ENCODE assay signal across 11 mouse cellular contexts in the genomic region with DNA sequence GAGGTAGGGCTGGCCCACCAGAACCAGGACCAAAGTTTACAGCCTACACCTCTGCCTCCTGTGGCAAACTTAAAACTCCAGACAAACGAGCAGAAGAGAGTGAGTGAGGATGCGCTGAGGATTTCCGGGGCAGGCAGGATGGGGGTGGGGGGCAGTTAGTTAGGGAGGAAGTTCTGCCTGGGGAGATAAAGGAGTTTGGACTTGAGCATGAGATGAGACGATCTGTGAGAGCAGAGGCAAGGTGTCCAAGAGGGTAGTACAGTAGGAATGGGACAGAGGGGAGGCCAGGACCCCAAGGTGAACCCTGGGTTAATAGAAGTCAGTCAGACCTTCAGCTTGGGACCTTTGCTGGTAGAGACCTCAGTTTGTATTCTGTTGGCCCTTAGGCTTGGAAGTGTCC. TPM values are rescaled to one million over a fixed set of nuclear protein-coding genes. Genes with fewer than 3 reads are reported as not detected.
DNase-seq lines count a peak whose midpoint lies in the region; ATAC-seq and TF ChIP-seq lines count a peak whose summit lies in the region.
"Had no signal": no experiment of that assay in that cellular context is flagged by ENCODE, and none has a peak within 500 bp of the region (broad histone marks: within the 10 kb centered on the region; RNA-seq: fewer than 3 reads in every experiment).

No protein-coding gene starts in this region.

- no peak for DNase-seq in heart, embryonic 10.5 days (ENCODE audit: low spot score)
- DNase-seq in heart, adult 11 months: no peak
- DNase-seq in spleen, postnatal 36 days (ENCODE audit: low spot score in 2 of 2): peak; percentile 27 to 28
- no peak for DNase-seq in spleen, postnatal 14 days (ENCODE audit: low spot score in 2 of 2)
- DNase-seq in liver, embryonic 14.5 days (ENCODE audit: low read depth in 3 of 3, low spot score in 3 of 3): peak in 1 of 3 experiments; percentile 50
- peak; percentile 79 for DNase-seq in thymus, postnatal 4 days
- no peak for DNase-seq in cerebellum, adult 11-12 months
- no peak for DNase-seq in Muller cell, postnatal 12 days (ENCODE audit: inconsistent ontology term)

- no peaks in the 10 kb centered on the region for H3K27me3 ChIP-seq in heart, embryonic 10.5 days (ENCODE audit: insufficient read depth, poor library complexity, severe bottlenecking)
- H3K27me3 ChIP-seq in liver, embryonic 14.5 days (ENCODE audit: control insufficient read depth, insufficient read depth, low read length): no peaks in the 10 kb centered on the region
- H3K27me3 ChIP-seq: limb, embryonic 12.5 days; neural tube, embryonic 13.5 days had no signal

- ATAC-seq in liver, embryonic 14.5 days (ENCODE audit: insufficient read depth): peak; percentile 21; the same call in 1 of the 2 replicates
- ATAC-seq: forebrain, embryonic 14.5 days had no signal

- no peaks in the 10 kb centered on the region for H3K9me3 ChIP-seq in heart, embryonic 10.5 days
- no peaks in the 10 kb centered on the region for H3K9me3 ChIP-seq in liver, embryonic 14.5 days (ENCODE audit: control insufficient read depth, low read length)
- H3K9me3 ChIP-seq: limb, embryonic 12.5 days; neural tube, embryonic 13.5 days had no signal

- H3K9ac ChIP-seq in liver, embryonic 14.5 days (replicated peaks): peak overlapping the region; percentile 65
- H3K9ac ChIP-seq: limb, embryonic 12.5 days; neural tube, embryonic 13.5 days had no signal

- peak; percentile 56 for TF ChIP-seq EP300 in liver, embryonic 14.5 days (IDR thresholded peaks at IDR 0.05; ENCODE audit: low read depth)

- peak overlapping the region; percentile 92 for H3K4me2 ChIP-seq in liver, embryonic 14.5 days (ENCODE audit: low read depth)
- H3K4me2 ChIP-seq: limb, embryonic 12.5 days; neural tube, embryonic 13.5 days had no signal

- 62% methylated on average over 4 of the region's 4 CpGs for WGBS in heart, embryonic 10.5 days
- WGBS in liver, embryonic 14.5 days (ENCODE audit: insufficient replicate concordance): 10% methylated on average over 4 of the region's 4 CpGs

- H3K4me3 ChIP-seq in heart, embryonic 10.5 days: no peak overlapping the region
- peak overlapping the region; percentile 54 to 59 for H3K4me3 ChIP-seq in liver, embryonic 14.5 days (ENCODE audit: insufficient read depth in 1 of 2, low read depth in 2 of 2, low read length in 2 of 2)
- H3K4me3 ChIP-seq: limb, embryonic 12.5 days; neural tube, embryonic 13.5 days had no signal

- H3K27ac ChIP-seq in heart, embryonic 10.5 days: peak overlapping the region; percentile 86
- peak overlapping the region; percentile 97 for H3K27ac ChIP-seq in liver, embryonic 14.5 days
- H3K27ac ChIP-seq: limb, embryonic 12.5 days; neural tube, embryonic 13.5 days had no signal

- no peaks in the 10 kb centered on the region for H3K36me3 ChIP-seq in heart, embryonic 10.5 days
- no peaks in the 10 kb centered on the region for H3K36me3 ChIP-seq in liver, embryonic 14.5 days (replicated peaks; ENCODE audit: control insufficient read depth, insufficient read depth, low read depth)
- H3K36me3 ChIP-seq: limb, embryonic 12.5 days; neural tube, embryonic 13.5 days had no signal

- TF ChIP-seq CTCF in liver, embryonic 14.5 days (IDR thresholded peaks at IDR 0.05; ENCODE audit: low read depth): no peak

- peaks cover 92% of the 10 kb centered on the region for H3K4me1 ChIP-seq in heart, embryonic 10.5 days
- peaks cover 43 to 66% of the 10 kb centered on the region in 2 experiments for H3K4me1 ChIP-seq in liver, embryonic 14.5 days (replicated peaks; ENCODE audit: control insufficient read depth in 2 of 2, insufficient read depth in 2 of 2, low read length in 1 of 2)

RNA-seq across cellular contexts. Expression of a gene that starts 13.7 kb away (rescaled TPM):
- 8.2 and 9.4 TPM in 2 replicates for polyA plus RNA-seq in heart, embryonic 10.5 days (2016; fragmentation: Nextera tagmentation; extraction: Ambion mirVana)
- polyA plus RNA-seq in liver, embryonic 14.5 days (2012; rRNA removed): 23.5 and 25.3 TPM in 2 replicates
- 27.6 and 30.6 TPM in 2 replicates for polyA plus RNA-seq in liver, embryonic 14.5 days (2014; fragmentation: Nextera tagmentation; extraction: Ambion mirVana)

Comparison
In these comparisons a context has a peak if more than half of its experiments do, and no peak if none do; other contexts are left out.
1. DNase-seq: peak in spleen, postnatal 36 days (2 of 2) and thymus, postnatal 4 days (single experiment); none in heart, embryonic 10.5 days (single experiment), heart, adult 11 months (single experiment), spleen, postnatal 14 days (0 of 2), cerebellum, adult 11-12 months (single experiment) and Muller cell, postnatal 12 days (single experiment).